Mouse (Mus musculus): ENCODE data around the gene Glb1. TPM values are rescaled to one million over a fixed set of nuclear protein-coding genes. Genes with fewer than 3 reads are reported as not detected.

The Glb1 gene
- polyA plus RNA-seq (2012): 8.9 and 11.0 TPM in 2 replicates

DNA sequence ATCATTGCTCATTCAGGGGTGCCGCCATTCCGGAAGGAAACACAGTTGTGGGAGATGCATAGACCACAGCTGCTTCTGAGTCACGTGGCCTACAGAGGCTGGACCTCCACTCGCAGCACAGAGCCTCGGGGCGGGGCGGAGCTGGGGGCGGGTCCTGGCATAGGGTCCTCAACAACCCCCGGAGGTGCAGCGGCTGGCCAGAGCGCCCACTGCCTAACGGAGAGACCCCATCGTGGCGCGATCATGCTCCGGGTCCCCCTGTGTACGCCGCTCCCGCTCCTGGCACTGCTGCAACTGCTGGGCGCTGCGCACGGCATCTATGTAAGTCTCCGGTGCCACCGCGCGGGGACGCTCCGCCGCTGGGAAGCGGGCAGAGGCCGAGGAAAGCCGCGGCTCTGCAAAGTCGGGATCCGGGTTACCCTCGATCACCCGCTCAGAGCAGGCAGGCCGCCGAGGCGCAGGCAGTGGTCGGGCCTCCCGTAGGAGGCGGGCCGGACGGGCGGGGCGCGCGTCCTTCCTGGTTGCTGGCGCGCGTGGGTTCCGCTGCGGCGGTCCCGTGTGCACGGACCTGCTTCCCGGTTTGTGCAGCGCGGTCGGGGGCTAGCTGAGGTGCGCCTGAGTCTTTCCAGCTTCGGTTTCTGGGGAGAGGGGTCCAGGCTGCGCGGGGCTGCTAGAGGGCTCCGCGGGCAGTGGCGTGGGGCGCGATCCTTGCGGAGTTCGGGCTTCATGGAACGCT lies at the start of gene Glb1, which contains the start of gene Tmppe:
Gene Glb1 (plus strand): TSS at position 128 of the 736 bp plus-strand sequence.
Gene Tmppe (plus strand): TSS at position 157 of the 736 bp plus-strand sequence.
- no peak for TF ChIP-seq GATA1 (IDR thresholded peaks at IDR 0.05; ENCODE audit: low read length)

DNA sequence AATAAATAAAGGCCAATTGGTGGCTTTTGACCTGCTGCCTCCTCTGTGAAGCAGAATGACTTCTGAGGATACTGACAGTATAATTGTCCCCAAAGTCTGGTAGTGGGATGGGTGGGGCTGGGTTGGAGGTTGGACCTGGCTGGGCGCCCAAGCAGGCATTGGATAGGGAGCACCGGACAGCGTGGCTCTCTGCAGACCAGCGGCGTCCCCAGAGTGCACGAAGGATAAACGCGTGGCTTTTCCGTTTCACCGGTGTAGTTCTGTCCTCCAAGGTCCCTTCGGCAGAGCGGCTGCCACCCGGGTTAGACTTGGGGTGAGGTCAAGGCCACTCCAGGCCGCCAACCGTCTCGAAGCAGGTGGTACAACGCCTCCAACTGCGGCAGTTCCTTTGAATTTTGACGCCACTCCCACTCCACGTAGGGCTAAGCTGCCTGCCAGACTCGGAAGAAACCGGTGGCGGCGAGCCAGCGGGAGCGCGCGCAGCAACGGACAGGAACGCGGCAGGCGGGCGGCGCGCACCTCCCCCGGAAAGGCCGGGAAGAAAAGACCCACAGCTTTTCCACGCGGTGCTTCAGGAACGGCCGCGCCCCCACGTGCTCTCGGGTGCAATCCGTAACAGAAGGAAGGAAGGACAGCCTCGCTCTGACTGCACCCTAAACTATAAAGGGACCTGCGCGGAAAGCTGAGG lies 32.9 kb upstream of the Glb1 start:
- no peak for TF ChIP-seq GATA1 (IDR thresholded peaks at IDR 0.05; ENCODE audit: low read length)

DNA sequence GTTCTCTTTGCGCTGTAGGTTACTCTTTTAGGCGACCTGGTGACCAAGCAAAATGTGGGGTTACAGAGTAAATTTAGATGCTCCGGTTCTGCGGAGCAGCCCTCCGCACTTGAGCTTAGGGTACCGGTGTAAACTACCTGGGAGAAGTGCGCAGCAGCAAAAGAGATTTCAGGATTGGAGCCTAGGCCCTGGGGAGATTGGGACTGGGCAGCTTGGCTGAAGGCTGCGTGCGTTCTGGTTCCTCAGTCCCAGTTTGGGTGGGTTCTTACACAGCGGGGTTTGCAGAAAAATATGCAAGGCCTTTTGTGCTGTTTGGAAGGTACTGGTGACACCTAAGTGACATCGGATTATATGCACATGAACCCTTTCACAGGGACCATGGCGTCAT lies 32.4 kb upstream of the Glb1 start:
- no peak for TF ChIP-seq GATA1 (IDR thresholded peaks at IDR 0.05; ENCODE audit: low read length)

DNA sequence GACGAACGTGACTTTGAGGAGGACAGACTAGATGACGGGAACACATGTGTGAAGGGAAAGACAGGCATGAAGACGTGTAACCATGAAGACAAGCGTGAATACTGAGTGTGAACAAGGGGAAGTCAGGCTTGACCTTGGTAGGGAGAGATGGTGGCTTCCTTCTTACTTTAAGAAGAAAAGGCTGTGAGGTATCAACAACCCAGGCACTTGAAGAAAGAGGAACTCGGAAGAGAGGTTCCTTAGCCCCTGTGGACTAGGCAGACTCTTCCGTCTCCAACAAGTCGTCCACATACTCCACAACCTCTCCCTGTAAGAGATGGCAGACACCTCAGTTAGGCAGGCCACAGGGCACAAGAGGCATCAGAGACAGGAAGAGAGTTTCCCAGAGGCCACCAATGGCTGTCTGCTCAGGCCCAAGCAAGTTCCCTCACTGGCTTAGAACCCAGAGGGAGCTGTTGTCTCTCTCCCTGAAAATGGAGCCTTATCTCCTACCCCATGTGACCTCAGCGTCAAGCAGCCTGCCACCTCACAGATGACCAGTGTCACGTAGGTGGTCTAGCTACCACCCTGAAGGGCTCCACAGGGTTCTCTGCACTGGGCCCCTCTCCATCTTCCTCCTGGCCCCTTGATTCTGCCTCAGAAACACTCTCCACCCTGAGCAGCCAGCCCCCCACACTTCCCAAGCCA lies 25.5 kb upstream of the Glb1 start:
- no peak for TF ChIP-seq GATA1 (IDR thresholded peaks at IDR 0.05; ENCODE audit: low read length)

DNA sequence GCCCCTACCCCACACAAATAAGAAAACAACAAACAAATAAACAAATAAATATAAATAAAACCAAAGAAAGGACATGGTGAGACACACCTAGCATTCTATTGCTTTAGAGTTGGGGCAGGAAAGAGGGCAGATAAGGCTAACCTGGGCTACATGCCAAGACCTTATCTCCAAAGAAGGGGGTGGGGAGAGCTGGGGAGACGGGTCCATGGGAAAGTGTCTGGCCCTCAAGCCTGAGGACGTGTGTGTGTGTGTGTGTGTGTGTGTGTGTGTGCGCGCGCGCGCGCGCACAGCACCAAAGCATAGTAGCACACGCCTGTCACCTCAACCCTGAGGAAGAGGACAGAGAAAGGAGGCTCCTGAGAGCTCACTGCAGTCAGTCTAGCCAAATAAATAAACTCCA lies 23.7 kb upstream of the Glb1 start:
- TF ChIP-seq GATA1 (IDR thresholded peaks at IDR 0.05; ENCODE audit: low read length): no peak

DNA sequence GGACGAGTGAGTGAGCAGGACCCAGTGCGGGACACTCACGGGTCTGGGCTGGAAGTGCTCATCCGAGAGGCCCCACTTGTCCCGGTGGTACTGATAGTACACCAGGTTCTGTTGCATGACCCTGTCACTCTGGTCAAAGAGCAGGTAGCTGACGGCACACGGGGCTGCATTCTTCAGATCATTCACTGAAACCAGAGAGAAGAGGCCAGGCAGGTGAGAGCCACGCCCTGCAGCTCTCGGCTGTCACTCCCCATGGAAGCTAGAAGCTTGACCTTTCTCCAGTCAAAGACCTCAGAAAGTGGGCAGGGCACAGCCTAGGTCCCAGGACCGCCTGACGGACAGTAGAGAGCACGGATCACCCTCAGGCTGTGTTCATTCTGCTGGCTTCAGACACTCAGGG lies 21.0 kb upstream of the Glb1 start:
- TF ChIP-seq GATA1 (IDR thresholded peaks at IDR 0.05; ENCODE audit: low read length): no peak

DNA sequence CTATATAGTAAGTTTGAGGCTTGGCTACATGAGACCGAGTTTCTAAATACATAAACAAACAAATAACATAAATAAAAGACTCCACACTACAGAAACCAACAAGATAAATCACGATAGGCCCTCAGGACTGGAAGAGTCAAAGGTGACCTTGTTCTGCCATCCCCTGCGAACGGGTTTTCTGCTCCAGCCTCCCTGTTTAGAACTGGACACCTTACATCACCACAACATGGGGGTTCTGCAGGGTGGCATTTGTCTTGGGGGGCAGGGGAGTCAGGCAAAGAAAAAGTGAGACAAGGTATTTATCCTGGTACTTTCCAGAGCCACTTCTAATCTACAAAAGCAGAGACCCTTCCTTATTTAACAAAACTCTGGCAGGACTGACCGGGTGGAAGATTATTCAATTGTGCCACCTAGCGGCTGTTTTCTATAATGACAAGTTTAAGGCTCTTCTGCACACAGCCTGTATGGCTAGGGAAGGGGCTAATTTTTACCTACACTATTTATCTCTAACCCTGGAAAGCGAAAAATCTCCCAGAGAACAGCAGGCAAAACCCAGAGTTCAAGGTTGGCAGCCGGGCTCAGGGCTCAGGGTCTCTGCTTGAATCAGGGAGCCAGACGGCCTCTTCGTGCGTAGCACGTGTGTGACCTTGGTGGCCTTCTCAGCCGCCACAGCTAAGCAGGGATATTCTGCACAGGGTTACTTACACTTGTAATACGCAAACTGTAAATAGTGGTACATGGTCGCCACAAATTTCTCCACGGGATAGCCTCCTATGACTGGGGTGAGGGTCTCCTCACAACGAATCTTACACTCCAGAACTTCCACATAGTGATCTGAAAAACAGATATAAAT lies 19.8 kb upstream of the Glb1 start:
- TF ChIP-seq GATA1 (IDR thresholded peaks at IDR 0.05; ENCODE audit: low read length): no peak

DNA sequence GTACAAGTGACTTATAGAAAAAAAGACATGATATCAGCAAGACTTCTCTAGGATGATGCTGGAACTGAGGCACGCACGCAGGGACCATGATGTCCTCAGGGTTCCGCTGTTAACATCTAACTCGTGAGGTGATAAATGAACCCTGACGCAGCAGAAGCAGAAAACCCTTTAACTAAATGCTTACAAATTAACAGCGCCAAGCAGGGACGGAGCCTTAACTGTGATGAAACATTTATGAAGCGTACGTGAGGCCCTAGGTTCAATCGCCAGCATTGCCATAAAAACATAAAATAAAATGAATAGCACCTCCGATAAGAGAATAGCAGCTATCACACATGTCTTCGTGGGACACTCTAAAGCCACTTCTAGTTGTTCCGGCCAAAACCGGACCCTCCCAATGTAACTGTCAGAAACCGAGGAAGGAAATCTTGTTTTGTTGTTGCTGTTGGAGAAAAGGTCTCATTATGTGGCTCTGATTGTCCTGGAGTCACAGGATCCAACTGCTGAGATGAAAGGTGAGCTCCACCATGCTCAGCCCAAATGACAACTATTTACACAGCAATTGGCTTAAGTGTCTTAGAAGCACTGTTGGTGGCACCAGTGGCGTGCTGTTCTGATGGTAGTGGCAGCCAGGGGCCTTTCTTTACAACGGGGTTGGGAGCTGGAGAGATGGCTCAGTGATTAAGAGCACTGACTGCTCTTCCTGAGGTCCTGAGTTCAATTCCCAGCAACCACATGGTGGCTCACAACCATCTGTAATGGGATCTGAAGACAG lies 17.8 kb upstream of the Glb1 start:
- no peak for TF ChIP-seq GATA1 (IDR thresholded peaks at IDR 0.05; ENCODE audit: low read length)

DNA sequence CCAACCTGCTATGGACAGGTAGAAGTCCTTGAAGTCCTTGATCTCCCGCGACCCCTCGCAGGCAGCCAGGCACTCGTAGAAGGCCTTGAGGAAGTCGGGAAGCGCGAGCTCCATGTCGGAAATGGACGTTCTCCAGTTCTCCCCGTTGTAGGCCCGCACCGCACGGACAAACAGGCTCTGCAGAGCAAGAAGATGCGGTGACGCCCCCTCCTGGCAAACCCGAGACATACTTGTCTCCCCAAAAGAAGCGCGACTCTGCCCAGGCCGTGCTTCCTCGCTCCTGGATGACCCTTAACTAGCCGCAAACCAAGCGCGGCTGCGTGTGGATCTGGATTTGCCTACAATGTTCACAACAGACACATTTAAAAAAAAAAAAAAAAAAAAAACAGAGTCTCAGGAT lies 16.2 kb upstream of the Glb1 start:
- no peak for TF ChIP-seq GATA1 (IDR thresholded peaks at IDR 0.05; ENCODE audit: low read length)

DNA sequence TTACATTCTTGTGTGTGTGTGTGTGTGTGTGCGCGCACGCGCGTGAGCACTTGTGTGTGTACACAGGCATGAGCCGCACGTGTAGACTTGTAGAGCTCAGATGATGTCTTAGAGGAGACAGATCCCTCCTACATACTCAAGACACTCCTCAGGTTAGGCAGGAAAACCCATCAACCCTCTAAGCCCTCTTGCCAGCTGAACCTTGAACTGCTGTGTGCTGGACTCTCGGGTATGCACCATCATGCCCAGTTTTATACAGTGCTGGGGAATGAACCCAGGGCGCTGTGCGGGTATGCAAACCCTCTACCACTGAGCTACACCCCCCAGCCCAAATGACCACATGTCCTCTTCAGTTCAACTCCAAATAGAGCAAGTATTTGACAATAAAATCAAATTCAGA lies 15.7 kb upstream of the Glb1 start:
- no peak for TF ChIP-seq GATA1 (IDR thresholded peaks at IDR 0.05; ENCODE audit: low read length)

DNA sequence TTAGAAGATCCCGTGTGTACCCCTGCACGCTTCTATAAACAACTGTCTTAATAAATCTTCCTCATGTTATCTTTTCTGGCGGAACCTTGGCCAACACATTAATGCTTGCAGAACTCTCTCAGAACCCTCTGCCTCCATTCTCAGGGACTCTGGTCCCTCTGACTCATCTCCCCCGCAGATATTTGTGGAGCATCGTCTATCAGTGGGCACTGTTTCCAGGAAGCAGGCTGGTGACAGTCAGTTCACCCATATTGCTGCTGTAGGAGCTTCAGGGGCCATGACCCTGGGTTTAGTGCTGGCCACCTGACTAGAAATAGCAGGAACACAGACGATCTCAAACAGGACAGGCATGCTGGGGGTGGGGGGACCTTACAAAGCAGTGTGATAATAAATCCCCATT lies 13.8 kb upstream of the Glb1 start:
- TF ChIP-seq GATA1 (IDR thresholded peaks at IDR 0.05; ENCODE audit: low read length): no peak

DNA sequence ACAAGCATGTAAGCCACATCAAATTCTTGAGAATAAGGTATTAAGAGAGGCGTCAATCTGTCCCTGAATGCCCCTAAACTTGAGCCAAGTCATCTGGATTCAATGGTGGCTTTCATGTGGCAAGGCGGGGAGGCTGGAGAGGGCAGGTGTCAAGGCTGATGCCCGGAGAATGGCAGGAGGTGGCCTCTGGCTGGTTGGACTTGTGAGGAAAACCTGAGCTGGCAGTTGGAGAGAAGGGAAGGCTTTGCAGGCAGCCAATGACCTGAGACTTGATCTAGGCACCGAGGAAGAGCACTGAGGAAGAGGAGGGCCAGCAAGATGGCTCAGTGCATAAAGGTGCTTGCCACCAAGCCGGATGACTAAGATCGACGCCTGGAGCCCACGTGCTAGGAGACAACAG lies 12.6 kb upstream of the Glb1 start:
- no peak for TF ChIP-seq GATA1 (IDR thresholded peaks at IDR 0.05; ENCODE audit: low read length)

DNA sequence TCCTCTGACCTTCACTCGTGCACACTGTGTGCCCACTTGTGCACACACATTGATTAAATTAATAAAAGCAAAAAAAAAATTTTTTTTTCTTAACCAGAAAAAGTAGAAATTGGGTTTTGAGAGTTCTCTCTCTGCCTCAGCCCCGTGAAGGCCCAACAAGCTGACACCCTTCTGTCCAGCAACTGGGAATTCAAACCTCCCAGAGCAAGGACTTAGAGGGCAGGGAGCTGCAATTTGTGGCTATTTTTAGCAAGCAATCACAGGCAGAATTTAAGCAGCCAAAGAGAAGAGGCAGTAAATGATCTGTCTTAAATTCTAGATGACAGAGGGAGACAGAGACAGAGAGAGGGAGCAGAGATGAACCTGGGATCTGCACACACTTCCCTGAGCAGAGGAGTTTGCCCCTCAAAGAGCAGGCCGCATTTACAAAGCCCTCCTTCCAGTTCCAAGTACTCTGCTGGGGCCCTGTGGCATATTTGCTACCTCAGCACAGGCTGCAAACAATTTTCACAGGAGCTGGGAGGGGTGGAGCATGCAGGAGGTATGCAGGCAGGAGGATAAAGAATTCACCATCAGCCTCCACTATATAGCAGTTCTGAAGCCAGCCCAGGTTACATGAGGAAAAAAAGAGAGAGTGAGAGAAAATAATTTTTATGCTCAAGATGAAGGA lies 12.0 kb upstream of the Glb1 start:
- TF ChIP-seq GATA1 (IDR thresholded peaks at IDR 0.05; ENCODE audit: low read length): no peak

DNA sequence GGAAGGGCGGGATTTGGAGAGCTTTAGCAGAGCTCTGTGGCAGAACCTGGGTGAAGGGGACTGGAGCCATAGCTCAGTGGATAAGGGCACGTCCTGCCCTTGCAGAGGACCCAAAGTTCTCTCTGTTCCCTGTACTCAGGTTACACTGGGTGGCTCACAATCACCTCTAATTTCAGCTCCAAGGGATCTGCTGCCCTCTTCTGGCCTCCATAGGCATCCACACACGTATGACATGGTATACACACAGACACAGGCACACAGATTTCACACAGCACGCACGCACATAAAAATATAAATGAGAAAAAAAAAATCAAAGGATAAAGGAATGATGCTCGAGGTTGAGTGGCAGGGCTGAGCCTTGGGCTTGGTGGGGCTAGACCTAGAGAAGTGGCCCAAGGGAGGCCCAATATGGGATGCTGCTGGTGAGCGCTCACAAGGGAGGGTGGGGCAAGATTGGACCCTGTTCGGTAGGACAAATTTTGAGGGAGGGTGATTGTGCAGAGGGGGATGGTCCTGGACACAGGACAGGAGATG lies 11.4 kb upstream of the Glb1 start:
- TF ChIP-seq GATA1 (IDR thresholded peaks at IDR 0.05; ENCODE audit: low read length): no peak

Measured in G1E-ER4 (cell line).